In genomic region chr7:63855283-63855682, GRCm38 (mm10) we compare ENCODE assay signal across 9 mouse cellular contexts.
DNase-seq lines count a peak whose midpoint lies in the region; ATAC-seq lines count a peak whose summit lies in the region.
"Had no signal": no experiment of that assay in that cellular context is flagged by ENCODE, and none has a peak within 500 bp of the region (broad histone marks: within the 10 kb centered on the region; RNA-seq: fewer than 3 reads in every experiment).

No protein-coding gene starts in this region.

- no peak overlapping the region for H3K4me2 ChIP-seq in hindbrain, embryonic 14.5 days (replicated peaks)
- H3K4me2 ChIP-seq in hindbrain, embryonic 16.5 days (ENCODE audit: low read length) = no peak overlapping the region
- no peak overlapping the region for H3K4me2 ChIP-seq in neural tube, embryonic 11.5 days (ENCODE audit: low read depth)
- H3K4me2 ChIP-seq: embryonic facial prominence, embryonic 15.5 days had no signal

- no peaks in the 10 kb centered on the region for H3K27me3 ChIP-seq in hindbrain, embryonic 14.5 days (ENCODE audit: control insufficient read depth, insufficient read depth, low read length)
- no peaks in the 10 kb centered on the region for H3K27me3 ChIP-seq in hindbrain, embryonic 16.5 days (replicated peaks; ENCODE audit: control insufficient read depth, insufficient read depth, low read length)
- H3K27me3 ChIP-seq in neural tube, embryonic 11.5 days (ENCODE audit: control insufficient read depth, insufficient read depth, low read length) = no peaks in the 10 kb centered on the region
- H3K27me3 ChIP-seq: embryonic facial prominence, embryonic 15.5 days had no signal

- peak; percentile 41 for DNase-seq in hindbrain, embryonic 14.5 days (ENCODE audit: low spot score)
- DNase-seq in adrenal gland, adult (ENCODE audit: inconsistent age in 2 of 2, low spot score in 1 of 2) = peak; percentile 84 to 94
- peak; percentile 66 for DNase-seq in embryo, embryonic 10.5 days (ENCODE audit: low spot score)
- peak; percentile 54 to 66 for DNase-seq in left cerebral cortex, postnatal 25 days (ENCODE audit: low spot score in 2 of 2)
- DNase-seq in neural tube, embryonic 11.5 days (ENCODE audit: low spot score) = peak; percentile 67
- DNase-seq in thymus, adult 18-20 months = peak; percentile 58 to 67

- 87% methylated on average over 4 of the region's 4 CpGs for WGBS in hindbrain, embryonic 14.5 days
- WGBS in hindbrain, embryonic 16.5 days = 80% methylated on average over 4 of the region's 4 CpGs
- 75% methylated on average over 4 of the region's 4 CpGs for WGBS in neural tube, embryonic 11.5 days

- intact Hi-C loops in left cerebral cortex, postnatal 25 days (cut with DNase I) = loop anchor here (2.0 to 10.0 kb wide), 3 partner anchors 82 to 300 kb away; partner anchors contain the start of gene Trpm1

- no peak for ATAC-seq in hindbrain, embryonic 14.5 days (ENCODE audit: low FRiP score)
- ATAC-seq in hindbrain, embryonic 16.5 days = no peak
- peak; percentile 63 to 68 for ATAC-seq in hematopoietic stem cell, adult 5-6 weeks (replicated peaks in 1 of 2; ENCODE audit: insufficient read depth in 1 of 2, low FRiP score in 2 of 2, low TSS enrichment in 1 of 2, low read depth in 1 of 2, poor library complexity in 2 of 2, severe bottlenecking in 2 of 2)
- ATAC-seq in neural tube, embryonic 11.5 days (ENCODE audit: insufficient read depth, low FRiP score, low TSS enrichment) = no peak

- no peaks in the 10 kb centered on the region for H3K9me3 ChIP-seq in hindbrain, embryonic 14.5 days (ENCODE audit: control insufficient read depth, low read length)
- H3K9me3 ChIP-seq in hindbrain, embryonic 16.5 days (ENCODE audit: control insufficient read depth, low read length) = no peaks in the 10 kb centered on the region
- H3K9me3 ChIP-seq in neural tube, embryonic 11.5 days (ENCODE audit: control insufficient read depth, low read length) = no peaks in the 10 kb centered on the region
- H3K9me3 ChIP-seq: embryonic facial prominence, embryonic 15.5 days had no signal

- H3K9ac ChIP-seq in hindbrain, embryonic 14.5 days = no peak overlapping the region
- H3K9ac ChIP-seq in hindbrain, embryonic 16.5 days (ENCODE audit: low read depth, low read length) = no peak overlapping the region
- no peak overlapping the region for H3K9ac ChIP-seq in neural tube, embryonic 11.5 days (ENCODE audit: low read length)
- H3K9ac ChIP-seq: embryonic facial prominence, embryonic 15.5 days had no signal

- no peak overlapping the region for H3K27ac ChIP-seq in hindbrain, embryonic 14.5 days
- no peak overlapping the region for H3K27ac ChIP-seq in hindbrain, embryonic 16.5 days (ENCODE audit: low read depth, low read length)
- H3K27ac ChIP-seq in neural tube, embryonic 11.5 days (ENCODE audit: low read depth, low read length) = no peak overlapping the region
- H3K27ac ChIP-seq: embryonic facial prominence, embryonic 15.5 days had no signal

- 0 out of 2 replicates have a peak, but pooled peaks cover 3% of the 10 kb centered on the region for H3K4me1 ChIP-seq in hindbrain, embryonic 14.5 days (replicated peaks; ENCODE audit: control insufficient read depth, insufficient read depth, low read length)
- H3K4me1 ChIP-seq in hindbrain, embryonic 16.5 days (ENCODE audit: control insufficient read depth, insufficient read depth, low read depth, low read length) = no peaks in the 10 kb centered on the region
- H3K4me1 ChIP-seq in neural tube, embryonic 11.5 days (ENCODE audit: control insufficient read depth, insufficient read depth, low read length) = no peaks in the 10 kb centered on the region

- no peak overlapping the region for H3K4me3 ChIP-seq in hindbrain, embryonic 14.5 days (replicated peaks; ENCODE audit: low read length)
- no peak overlapping the region for H3K4me3 ChIP-seq in hindbrain, embryonic 16.5 days (ENCODE audit: low read length)
- no peak overlapping the region for H3K4me3 ChIP-seq in neural tube, embryonic 11.5 days (ENCODE audit: low read depth, low read length)
- H3K4me3 ChIP-seq: embryonic facial prominence, embryonic 15.5 days had no signal

- H3K36me3 ChIP-seq in hindbrain, embryonic 14.5 days (replicated peaks; ENCODE audit: control insufficient read depth, insufficient read depth) = no peaks in the 10 kb centered on the region
- no peaks in the 10 kb centered on the region for H3K36me3 ChIP-seq in hindbrain, embryonic 16.5 days (ENCODE audit: control insufficient read depth, insufficient read depth, low read length)
- H3K36me3 ChIP-seq in neural tube, embryonic 11.5 days (ENCODE audit: control insufficient read depth, insufficient read depth, low read length) = no peaks in the 10 kb centered on the region
- H3K36me3 ChIP-seq: embryonic facial prominence, embryonic 15.5 days had no signal

Comparison
In these comparisons a context has a peak if more than half of its experiments do, and no peak if none do; other contexts are left out.
1. ATAC-seq: peak in hematopoietic stem cell, adult 5-6 weeks (2 of 2); none in hindbrain, embryonic 14.5 days (single experiment), hindbrain, embryonic 16.5 days (single experiment) and neural tube, embryonic 11.5 days (single experiment).
2. Peak in every context shown above with its lines, with median percentiles within 50 percentile points of each other: DNase-seq.